Mouse (Mus musculus): ENCODE results near the gene Tgfbi. TPM values are rescaled to one million over a fixed set of nuclear protein-coding genes. Genes with fewer than 3 reads are reported as not detected.

The Tgfbi gene
- polyA plus RNA-seq, 1 experiment from 2014 or later, result 133 TPM

- Histone ChIP-seq H3K36me3 (ENCODE audit: insufficient read depth, low read length) (no peaks in the 10 kb centered on the region), H3K4me2 (replicated peaks; ENCODE audit: low read depth, low read length) (no peak overlapping the region), H3K9me3 (ENCODE audit: low read length) (no peaks in the 10 kb centered on the region), H3K4me1 (ENCODE audit: insufficient read depth, low read length) (peaks cover 32% of the 10 kb centered on the region), H3K27me3 (ENCODE audit: insufficient read depth, low read length) (no peaks in the 10 kb centered on the region), H3K4me3 (ENCODE audit: low read length) (no peak overlapping the region), H3K27ac (ENCODE audit: low read length) (peak overlapping the region; percentile 74), H3K9ac (replicated peaks; ENCODE audit: low read length) (no peak overlapping the region)
- no peak for ATAC-seq (ENCODE audit: low FRiP score, low TSS enrichment)
- 73% methylated on average over 4 of the region's 4 CpGs for WGBS
Observed at GRCm38 (mm10) chr13:56677731-56678130, 68.4 kb downstream of the Tgfbi start.

DNA sequence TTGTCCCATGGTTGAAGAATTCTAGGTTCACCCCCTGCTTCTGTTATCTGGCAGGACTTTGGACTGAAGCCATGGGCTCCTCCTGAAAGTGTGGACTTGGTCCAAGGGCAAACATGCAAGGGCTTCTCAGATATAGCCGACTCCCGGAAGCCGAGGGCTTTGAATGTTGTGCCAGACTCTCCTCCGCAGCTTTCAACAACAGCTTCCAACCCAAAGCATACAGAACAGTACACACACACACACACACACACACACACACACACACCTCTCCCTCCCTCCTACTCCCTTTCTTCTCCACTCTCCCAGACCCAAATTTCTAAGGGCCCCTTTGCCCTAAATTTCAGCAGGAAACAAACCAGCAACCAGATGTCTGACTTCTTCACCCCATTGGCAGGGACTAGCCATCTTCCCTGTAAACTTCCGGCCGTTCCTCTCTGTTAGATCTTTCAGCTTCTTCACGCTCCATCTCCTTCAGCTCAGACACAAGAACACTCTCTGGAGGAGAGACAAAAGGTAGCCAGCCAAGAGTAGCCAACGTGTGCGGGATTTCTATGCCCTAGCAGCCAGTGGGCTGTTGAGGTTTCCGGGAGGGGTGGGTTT lies 69.0 kb downstream of the Tgfbi start:
- peak overlapping the region; percentile 8; the same call in 1 of the 2 replicates for H3K4me2 ChIP-seq (replicated peaks; ENCODE audit: low read depth, low read length)
- WGBS, result 21% methylated on average over 10 of the region's 10 CpGs
- peak; percentile 64 for ATAC-seq (ENCODE audit: low FRiP score, low TSS enrichment)

DNA sequence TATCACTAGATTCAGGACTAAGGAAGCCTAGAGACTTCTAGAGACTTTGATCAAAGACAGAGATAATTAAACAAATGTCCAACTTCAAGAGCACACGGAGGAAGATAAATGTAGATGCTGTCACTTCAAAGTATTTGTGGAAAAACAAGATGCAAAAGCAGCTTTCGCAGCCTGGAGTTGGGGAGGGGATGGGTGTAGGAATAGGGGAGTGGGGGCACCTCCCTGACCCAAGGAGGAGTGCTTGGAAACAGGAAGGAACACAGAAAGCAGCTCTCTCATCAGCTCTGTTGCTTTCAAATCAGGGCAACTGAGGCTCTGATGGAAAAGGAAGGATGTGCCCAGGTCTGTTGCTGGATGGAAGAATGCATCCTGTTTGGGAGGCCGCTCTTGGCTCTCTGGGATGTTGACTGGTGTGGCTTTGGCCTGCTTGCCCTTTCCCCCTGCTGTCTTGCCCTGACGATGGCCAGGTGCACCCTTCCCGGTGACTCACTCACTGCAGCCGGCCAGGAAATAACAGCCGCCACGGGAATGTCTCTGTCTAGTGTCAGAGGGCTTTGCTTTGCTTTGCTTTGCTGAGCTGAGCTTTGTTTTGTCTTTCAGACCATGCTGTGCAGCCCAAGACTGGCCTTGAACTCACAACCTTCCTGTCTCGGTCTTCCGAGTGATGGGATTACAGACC lies 69.6 kb downstream of the Tgfbi start:
- H3K27me3 ChIP-seq (ENCODE audit: insufficient read depth, low read length), result no peaks in the 10 kb centered on the region
- H3K4me2 ChIP-seq (replicated peaks; ENCODE audit: low read depth, low read length), result peak overlapping the region; percentile 8; the same call in 1 of the 2 replicates
- no peak for ATAC-seq (ENCODE audit: low FRiP score, low TSS enrichment)
- no peaks in the 10 kb centered on the region for H3K36me3 ChIP-seq (ENCODE audit: insufficient read depth, low read length)
- H3K9ac ChIP-seq (replicated peaks; ENCODE audit: low read length), result no peak overlapping the region
- H3K9me3 ChIP-seq (ENCODE audit: low read length), result no peaks in the 10 kb centered on the region
- H3K4me1 ChIP-seq (ENCODE audit: insufficient read depth, low read length), result peaks cover 32% of the 10 kb centered on the region
- no peak overlapping the region for H3K4me3 ChIP-seq (ENCODE audit: low read length)
- peak overlapping the region; percentile 74 for H3K27ac ChIP-seq (ENCODE audit: low read length)
- WGBS, result 28% methylated on average over 10 of the region's 10 CpGs

More for the DNA sequence above, 69.0 kb downstream of the Tgfbi start:
- Histone ChIP-seq H3K4me3 (ENCODE audit: low read length) (no peak overlapping the region), H3K9ac (replicated peaks; ENCODE audit: low read length) (no peak overlapping the region; the same call in 1 of the 2 replicates), H3K4me1 (ENCODE audit: insufficient read depth, low read length) (peaks cover 32% of the 10 kb centered on the region), H3K9me3 (ENCODE audit: low read length) (no peaks in the 10 kb centered on the region), H3K27me3 (ENCODE audit: insufficient read depth, low read length) (no peaks in the 10 kb centered on the region), H3K36me3 (ENCODE audit: insufficient read depth, low read length) (no peaks in the 10 kb centered on the region), H3K27ac (ENCODE audit: low read length) (peak overlapping the region; percentile 74)

DNA sequence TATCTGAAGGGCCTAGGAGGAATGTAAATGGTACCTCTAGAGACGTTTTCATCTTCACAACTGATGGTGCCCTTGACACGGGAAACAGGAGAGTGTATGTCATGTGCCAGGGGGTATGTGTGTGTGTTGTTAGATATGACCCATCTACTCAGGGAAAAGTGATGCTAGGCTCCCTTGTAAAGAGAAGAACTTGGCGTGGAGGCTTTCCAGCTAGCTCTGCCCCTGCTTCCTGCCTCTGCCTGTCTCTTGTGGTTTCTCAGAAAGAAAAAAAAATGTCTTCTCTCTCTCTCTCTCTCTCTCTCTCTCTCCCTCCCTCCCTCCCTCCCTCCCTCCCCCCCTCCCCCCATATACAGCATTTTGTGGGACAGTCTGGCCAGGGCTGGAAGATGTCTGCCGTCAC lies 72.6 kb downstream of the Tgfbi start:
- H3K9ac ChIP-seq (replicated peaks; ENCODE audit: low read length), result no peak overlapping the region
- no peak overlapping the region; the same call in 1 of the 2 replicates for H3K4me2 ChIP-seq (replicated peaks; ENCODE audit: low read depth, low read length)
- no peaks in the 10 kb centered on the region for H3K36me3 ChIP-seq (ENCODE audit: insufficient read depth, low read length)
- H3K4me3 ChIP-seq (ENCODE audit: low read length), result no peak overlapping the region
- H3K9me3 ChIP-seq (ENCODE audit: low read length), result no peaks in the 10 kb centered on the region
- H3K4me1 ChIP-seq (ENCODE audit: insufficient read depth, low read length), result peaks cover 24% of the 10 kb centered on the region
- H3K27me3 ChIP-seq (ENCODE audit: insufficient read depth, low read length), result no peaks in the 10 kb centered on the region
- no peak overlapping the region for H3K27ac ChIP-seq (ENCODE audit: low read length)
- 67% methylated on average over 4 of the region's 4 CpGs for WGBS
- ATAC-seq (ENCODE audit: low FRiP score, low TSS enrichment), result 0 out of 2 replicates have a peak, but pooled peaks have one; percentile 9

GRCm38 (mm10) chr13:56682326-56682725 lies 73.0 kb downstream of the Tgfbi start:
- no peaks in the 10 kb centered on the region for H3K9me3 ChIP-seq (ENCODE audit: low read length)
- 0 out of 2 replicates have a peak, but pooled peaks have one; percentile 14 for ATAC-seq (ENCODE audit: low FRiP score, low TSS enrichment)
- H3K9ac ChIP-seq (replicated peaks; ENCODE audit: low read length), result no peak overlapping the region
- no peak overlapping the region for H3K27ac ChIP-seq (ENCODE audit: low read length)
- no peak overlapping the region; the same call in 1 of the 2 replicates for H3K4me2 ChIP-seq (replicated peaks; ENCODE audit: low read depth, low read length)
- H3K27me3 ChIP-seq (ENCODE audit: insufficient read depth, low read length), result no peaks in the 10 kb centered on the region
- H3K4me1 ChIP-seq (ENCODE audit: insufficient read depth, low read length), result peaks cover 24% of the 10 kb centered on the region
- 81% methylated on average over 17 of the region's 17 CpGs for WGBS
- H3K4me3 ChIP-seq (ENCODE audit: low read length), result no peak overlapping the region
- no peaks in the 10 kb centered on the region for H3K36me3 ChIP-seq (ENCODE audit: insufficient read depth, low read length)

DNA sequence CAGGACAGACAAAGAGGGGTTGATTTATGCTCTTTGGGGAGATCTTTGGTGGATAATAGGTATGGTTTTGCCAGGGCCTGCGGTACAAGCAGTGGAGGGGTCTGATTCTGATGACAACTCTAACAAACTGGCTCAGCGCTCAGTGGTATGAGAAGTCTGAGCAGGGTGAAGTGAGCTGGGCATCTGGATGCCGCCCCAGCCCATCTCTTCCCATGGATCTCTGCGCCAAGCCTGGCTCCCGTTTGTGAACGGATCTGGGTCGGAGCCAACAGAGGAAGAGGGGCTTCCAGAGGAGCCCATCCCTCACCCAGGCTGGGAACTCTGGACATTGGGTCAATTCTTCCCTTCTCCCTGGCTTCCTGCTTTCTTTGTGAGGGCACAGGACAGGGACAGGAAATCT lies 74.0 kb downstream of the Tgfbi start:
- Histone ChIP-seq H3K27ac (ENCODE audit: low read length) (no peak overlapping the region), H3K9ac (replicated peaks; ENCODE audit: low read length) (no peak overlapping the region), H3K4me3 (ENCODE audit: low read length) (no peak overlapping the region), H3K27me3 (ENCODE audit: insufficient read depth, low read length) (no peaks in the 10 kb centered on the region), H3K9me3 (ENCODE audit: low read length) (no peaks in the 10 kb centered on the region), H3K36me3 (ENCODE audit: insufficient read depth, low read length) (no peaks in the 10 kb centered on the region), H3K4me2 (replicated peaks; ENCODE audit: low read depth, low read length) (no peak overlapping the region), H3K4me1 (ENCODE audit: insufficient read depth, low read length) (peaks cover 15% of the 10 kb centered on the region)
- WGBS, result 82% methylated on average over 7 of the region's 7 CpGs
- ATAC-seq (ENCODE audit: low FRiP score, low TSS enrichment), result no peak

Other genes with a start within 250 kb of the Tgfbi start
- gene Gm3045, start 182.9 kb upstream of the Tgfbi start, polyA plus RNA-seq (2015; fragmentation: Nextera tagmentation; extraction: Ambion mirVana), result not detected in 2 replicates
- 0.45 and 0.60 TPM in 2 replicates for gene Slc25a48, start 171.2 kb upstream of the Tgfbi start, polyA plus RNA-seq (2015; fragmentation: Nextera tagmentation; extraction: Ambion mirVana)
- gene Il9, start 127.3 kb upstream of the Tgfbi start, polyA plus RNA-seq (2015; fragmentation: Nextera tagmentation; extraction: Ambion mirVana), result not detected in 2 replicates
- 2.0 and 2.8 TPM in 2 replicates for gene Fbxl21, start 87.1 kb upstream of the Tgfbi start, polyA plus RNA-seq (2015; fragmentation: Nextera tagmentation; extraction: Ambion mirVana)
- 1.1 and 1.2 TPM in 2 replicates for gene Lect2, start 61.0 kb upstream of the Tgfbi start, polyA plus RNA-seq (2015; fragmentation: Nextera tagmentation; extraction: Ambion mirVana)
- gene Smad5, start 93.5 kb downstream of the Tgfbi start, polyA plus RNA-seq (2015; fragmentation: Nextera tagmentation; extraction: Ambion mirVana), result 35.6 and 37.0 TPM in 2 replicates
- gene Gm45623, start 144.3 kb downstream of the Tgfbi start, polyA plus RNA-seq (2015; fragmentation: Nextera tagmentation; extraction: Ambion mirVana), result 0.25 TPM in 1 of 2 replicates, not detected in the other

Measured in kidney, embryonic 16.5 days (tissue).